Mouse (Mus musculus) hindbrain, embryonic 14.5 days (tissue): ENCODE data around the gene Fxyd1. TPM values are rescaled to one million over a fixed set of nuclear protein-coding genes. Genes with fewer than 3 reads are reported as not detected.
A peak's percentile ranks its signal among the peaks of the same experiment; 100 is the strongest.

Experiments
- ATAC-seq: fragments of 200-750 bp; cut with Nextera tagmentation; 2 replicates; pipeline ENCODE4 v1.8.0; 2017; ENCODE audit warnings: moderate number of reproducible peaks, mild to moderate bottlenecking, moderate TSS enrichment, moderate library complexity; ENCODE audit not compliant: low FRiP score
- DNase-seq: peaks from one replicate; pipeline ENCODE4 v3.0.0-alpha.2; 2015; ENCODE audit warnings: low spot score
- H3K27ac ChIP-seq: fragments of 300-500 bp; sonication (generic); 2 replicates; pipeline ENCODE4 v1.5.1; 2014; ENCODE audit warnings: mild to moderate bottlenecking, moderate library complexity
- H3K27me3 ChIP-seq: fragments of 300-500 bp; sonication (generic); 2 replicates; pipeline ENCODE4 v1.6.1; 2014; ENCODE audit warnings: mild to moderate bottlenecking, low read length, mixed read lengths; ENCODE audit not compliant: control insufficient read depth, insufficient read depth
- H3K36me3 ChIP-seq: fragments of 300-500 bp; sonication (generic); replicated peaks from 2 replicates; pipeline ENCODE4 v1.6.1; 2014; ENCODE audit not compliant: control insufficient read depth, insufficient read depth
- H3K4me1 ChIP-seq: fragments of 300-500 bp; sonication (generic); replicated peaks from 2 replicates; pipeline ENCODE4 v1.6.1; 2014; ENCODE audit warnings: antibody characterized with exemption, low read length, mixed read lengths; ENCODE audit not compliant: control insufficient read depth, insufficient read depth
- H3K4me2 ChIP-seq: fragments of 300-500 bp; sonication (generic); replicated peaks from 2 replicates; pipeline ENCODE4 v1.6.1; 2014; ENCODE audit warnings: mild to moderate bottlenecking, moderate library complexity
- H3K4me3 ChIP-seq: fragments of 300-500 bp; sonication (generic); replicated peaks from 2 replicates; pipeline ENCODE4 v1.5.1; 2014; ENCODE audit warnings: mild to moderate bottlenecking, low read length
- H3K9ac ChIP-seq: fragments of 300-500 bp; sonication (generic); 2 replicates; pipeline ENCODE4 v1.6.1; 2014
- H3K9me3 ChIP-seq: fragments of 300-500 bp; sonication (generic); 2 replicates; pipeline ENCODE4 v1.6.1; 2016; ENCODE audit warnings: low read length; ENCODE audit not compliant: control insufficient read depth
- WGBS: fragments of 180-500 bp; shearing (Covaris S2); extraction: QIAGEN DNeasy Blood & Tissue Kit; methylation state at CpG from one replicate; pipeline ENCODE4 v1.1.7; 2014; 5-methylcytosine and 5-hydroxymethylcytosine counted together
- polyA plus RNA-seq: library from polyadenylated mRNA; unstranded; fragments of >200 nt; fragmentation: Nextera tagmentation; extraction: Ambion mirVana; gene quantifications from 2 replicates; pipeline ENCODE4 v1.2.1, GENCODE M21; 2014

The Fxyd1 gene
- polyA plus RNA-seq, 1 experiment from 2014 or later: 59.0 TPM

DNA sequence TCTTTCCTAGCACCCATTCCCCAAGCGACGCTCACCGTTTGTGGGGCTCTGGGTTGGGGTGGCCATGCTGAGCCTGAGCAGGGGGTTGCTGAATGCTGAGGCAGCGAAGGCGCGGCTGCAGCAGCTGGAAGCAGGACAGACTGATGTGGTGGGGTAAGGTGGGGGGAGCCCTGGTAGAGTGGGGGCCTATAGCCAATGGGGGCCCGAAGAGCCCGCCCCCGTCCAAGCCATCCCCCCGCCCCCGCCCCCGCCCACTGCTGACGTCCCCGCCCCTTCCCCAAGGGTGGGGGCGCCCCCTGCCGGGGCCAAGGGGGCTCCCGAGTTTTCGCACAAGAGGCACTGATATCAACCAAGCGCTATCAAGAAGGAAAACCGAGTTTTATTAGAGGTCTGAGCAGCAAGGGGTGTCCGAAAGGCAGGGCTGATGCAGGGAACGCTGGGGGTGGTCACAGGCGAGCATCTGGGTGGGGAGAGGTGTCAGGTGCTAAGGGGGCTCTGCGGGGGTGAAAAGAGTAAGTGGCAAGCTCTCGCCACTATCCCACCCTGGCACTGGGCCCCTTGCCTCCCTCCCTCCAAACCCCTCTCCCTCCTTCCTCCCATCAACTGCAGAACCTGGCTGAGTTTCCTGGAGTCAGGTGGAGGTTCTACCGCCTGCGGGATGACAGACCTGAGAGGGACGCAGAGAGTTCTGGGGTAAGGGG, 5.5 kb downstream of the Fxyd1 start, which contains the start of gene Fxyd7:
TSS of gene Fxyd7 (minus strand) at position 147 of the 701 bp plus-strand sequence.
- H3K4me1 ChIP-seq: peaks cover 38% of the 10 kb centered on the region
- H3K4me3 ChIP-seq: peak within 1 kb of the TSS; percentile 40
- peak within 1 kb of the TSS; percentile 56 for H3K4me2 ChIP-seq
- H3K9me3 ChIP-seq: no peaks in the 10 kb centered on the region
- H3K27ac ChIP-seq: peak within 1 kb of the TSS; percentile 54; the same call in 1 of the 2 replicates
- peak within 1 kb of the TSS; percentile 62 for H3K9ac ChIP-seq
- 1% methylated on average over 27 of the region's 28 CpGs for WGBS
- H3K36me3 ChIP-seq: no peaks in the 10 kb centered on the region
- DNase-seq (no peak), ATAC-seq (0 out of 2 replicates have a peak, but pooled peaks have one; percentile 21)
- H3K27me3 ChIP-seq: peaks cover 37% of the 10 kb centered on the region

DNA sequence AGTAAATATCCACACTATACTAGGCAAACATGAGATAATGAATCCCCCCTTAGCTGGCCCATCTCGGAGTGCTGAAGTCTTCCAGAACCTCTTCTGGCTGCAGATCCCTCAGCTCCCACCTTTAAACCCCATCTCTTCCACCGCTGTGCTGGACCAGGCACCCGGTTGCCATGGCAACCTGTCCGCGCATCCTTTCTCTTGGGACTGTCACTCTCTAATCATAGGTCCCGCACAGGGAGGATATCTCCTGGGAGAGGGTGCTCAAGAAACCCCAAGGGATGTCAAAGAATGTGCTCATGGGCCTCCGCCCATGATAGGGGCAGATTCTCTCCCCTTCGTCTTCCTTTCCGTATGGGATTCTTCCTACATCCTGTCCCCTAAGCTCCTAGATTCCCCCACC, 6.1 kb downstream of the Fxyd1 start:
- Histone ChIP-seq H3K4me2 (peak overlapping the region; percentile 56), H3K9me3 (no peaks in the 10 kb centered on the region), H3K27me3 (peaks cover 37% of the 10 kb centered on the region), H3K27ac (no peak overlapping the region), H3K4me3 (peak overlapping the region; percentile 40), H3K9ac (peak overlapping the region; percentile 62), H3K4me1 (peaks cover 38% of the 10 kb centered on the region), H3K36me3 (no peaks in the 10 kb centered on the region)
- ATAC-seq (no peak), DNase-seq (peak; percentile 61)
- WGBS: 2% methylated on average over 9 of the region's 9 CpGs

DNA sequence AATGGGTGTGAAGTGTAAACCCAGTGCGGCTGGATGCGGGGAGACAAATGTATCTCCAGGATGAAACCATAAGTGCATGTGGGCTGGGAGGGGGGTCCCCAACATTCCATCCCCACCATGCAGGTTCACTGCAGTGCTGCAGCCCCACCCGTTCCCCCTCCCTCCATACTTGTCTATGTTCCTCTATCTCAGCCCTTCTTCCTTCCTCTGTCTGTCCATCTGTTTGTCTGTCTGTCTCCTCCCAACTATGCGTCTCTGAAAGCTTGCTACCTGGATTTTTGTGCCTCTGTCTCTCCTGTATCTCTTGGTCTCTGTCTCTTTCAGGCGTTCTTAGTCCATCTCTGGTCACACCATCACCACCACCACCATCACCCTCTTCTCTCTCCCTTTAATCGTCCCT, 6.5 kb downstream of the Fxyd1 start:
- ATAC-seq: no peak
- no peaks in the 10 kb centered on the region for H3K9me3 ChIP-seq
- no peaks in the 10 kb centered on the region for H3K36me3 ChIP-seq
- WGBS: 4% methylated on average over 6 of the region's 6 CpGs
- peak overlapping the region; percentile 54; the same call in 1 of the 2 replicates for H3K27ac ChIP-seq
- H3K27me3 ChIP-seq: peaks cover 39% of the 10 kb centered on the region
- peaks cover 38% of the 10 kb centered on the region for H3K4me1 ChIP-seq
- DNase-seq: no peak
- H3K9ac ChIP-seq: peak overlapping the region; percentile 62
- H3K4me3 ChIP-seq: peak overlapping the region; percentile 40
- peak overlapping the region; percentile 56 for H3K4me2 ChIP-seq

DNA sequence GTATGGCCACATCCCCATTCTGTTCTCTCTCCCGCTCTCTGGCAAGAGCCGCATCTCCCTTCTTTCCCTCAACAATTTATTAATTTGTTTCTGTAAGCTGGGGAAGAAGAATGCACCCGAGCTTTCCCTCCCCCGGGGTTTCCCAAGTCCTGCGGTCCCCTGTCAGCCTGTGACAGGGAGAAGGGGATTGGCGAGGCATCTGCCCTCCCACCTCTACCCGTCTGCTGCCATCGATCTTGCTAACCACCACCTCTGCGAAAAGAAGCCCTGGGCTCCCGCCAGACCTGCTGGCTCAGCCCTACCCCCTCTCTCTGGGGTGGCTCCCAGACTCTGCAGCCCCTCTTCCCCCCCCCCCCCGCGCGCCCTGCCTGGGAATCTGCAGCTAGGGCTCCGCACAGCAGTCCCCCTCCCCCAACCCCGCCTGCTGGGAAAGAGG, 7.1 kb downstream of the Fxyd1 start:
- H3K27me3 ChIP-seq: peaks cover 45% of the 10 kb centered on the region
- 2% methylated on average over 12 of the region's 15 CpGs for WGBS

DNA sequence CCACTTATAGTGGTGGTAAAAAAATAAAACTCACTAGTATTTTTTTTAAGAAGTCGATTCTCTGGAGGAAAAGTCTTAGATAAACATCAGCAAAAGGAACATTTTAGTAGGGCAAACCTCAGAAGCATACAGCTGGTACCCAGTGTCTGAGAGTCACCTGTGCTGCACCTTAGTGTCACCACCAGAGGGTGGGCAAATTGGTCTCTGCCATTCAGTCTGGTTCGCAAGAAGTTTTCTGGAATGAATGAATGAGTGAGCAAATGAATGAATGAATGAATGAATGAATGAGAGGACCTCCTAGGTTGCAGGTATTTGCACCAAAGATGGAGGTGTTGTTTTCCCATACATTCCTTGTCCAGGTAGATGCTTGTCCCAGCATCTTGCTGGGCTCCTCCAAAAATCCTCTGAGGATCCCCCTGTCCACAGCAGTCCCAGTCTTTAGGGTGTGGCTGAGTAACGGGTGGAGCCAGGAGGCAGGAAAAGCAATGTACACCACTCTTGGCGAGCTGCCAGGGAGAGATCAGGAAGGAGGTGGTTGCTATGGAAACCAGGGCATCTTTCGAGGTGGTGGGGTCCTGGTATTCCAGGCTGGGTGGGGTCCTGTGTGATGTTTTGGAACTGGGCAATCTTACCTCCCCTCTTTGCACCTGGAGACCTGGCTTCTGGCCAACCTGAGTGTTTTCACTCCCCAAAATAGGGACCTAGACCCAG, 7.7 kb downstream of the Fxyd1 start:
- WGBS: 20% methylated on average over 5 of the region's 5 CpGs
- ATAC-seq (peak; percentile 7; the same call in 1 of the 2 replicates), DNase-seq (peak; percentile 76)
- H3K4me3 ChIP-seq: peak overlapping the region; percentile 40
- H3K9me3 ChIP-seq: no peaks in the 10 kb centered on the region
- H3K4me1 ChIP-seq: peaks cover 38% of the 10 kb centered on the region
- peak overlapping the region; percentile 62 for H3K9ac ChIP-seq
- H3K36me3 ChIP-seq: no peaks in the 10 kb centered on the region
- peak overlapping the region; percentile 54 for H3K27ac ChIP-seq
- H3K4me2 ChIP-seq: peak overlapping the region; percentile 56
- H3K27me3 ChIP-seq: peaks cover 45% of the 10 kb centered on the region

More for the DNA sequence above, 7.1 kb downstream of the Fxyd1 start:
- peaks cover 38% of the 10 kb centered on the region for H3K4me1 ChIP-seq
- DNase-seq (no peak), ATAC-seq (peak; percentile 61)
- no peaks in the 10 kb centered on the region for H3K36me3 ChIP-seq
- peak overlapping the region; percentile 40 for H3K4me3 ChIP-seq
- H3K9me3 ChIP-seq: no peaks in the 10 kb centered on the region
- H3K4me2 ChIP-seq: peak overlapping the region; percentile 56
- H3K27ac ChIP-seq: peak overlapping the region; percentile 54
- H3K9ac ChIP-seq: peak overlapping the region; percentile 62

DNA sequence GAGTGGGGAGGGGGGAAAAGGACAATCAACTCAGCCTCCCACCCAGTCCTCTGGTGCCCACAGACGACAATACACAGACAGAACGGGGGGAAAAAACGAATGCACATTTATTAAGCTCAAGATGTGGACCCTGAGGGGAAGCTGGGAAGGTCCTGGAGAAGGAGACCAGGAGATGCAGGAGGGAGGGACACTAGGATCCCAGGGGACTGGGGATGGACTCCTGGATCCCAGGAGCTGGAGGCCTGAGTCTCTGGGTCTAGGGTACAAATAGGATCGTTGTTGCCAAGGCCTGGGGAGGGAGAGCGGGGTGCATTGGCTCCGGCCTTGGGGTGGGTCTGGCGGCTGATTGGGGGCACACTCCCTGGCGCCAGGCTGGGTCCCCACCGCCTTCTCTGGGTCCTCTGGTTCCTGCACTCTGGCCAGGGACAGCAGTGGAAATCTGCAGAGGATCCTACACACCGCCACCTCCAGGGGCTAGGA, 14.5 kb downstream of the Fxyd1 start, which contains the start of gene Fxyd5:
TSS of gene Fxyd5 (minus strand) at position 51 of the 480 bp plus-strand sequence.
- H3K4me1 ChIP-seq: no peaks in the 10 kb centered on the region
- DNase-seq: no peak
- H3K27ac ChIP-seq: no peak within 1 kb of the TSS
- H3K27me3 ChIP-seq: peaks cover 49% of the 10 kb centered on the region
- H3K9ac ChIP-seq: no peak within 1 kb of the TSS
- H3K36me3 ChIP-seq: no peaks in the 10 kb centered on the region
- WGBS: 39% methylated on average over 10 of the region's 10 CpGs
- H3K4me3 ChIP-seq: no peak within 1 kb of the TSS
- no peaks in the 10 kb centered on the region for H3K9me3 ChIP-seq
- H3K4me2 ChIP-seq: peak within 1 kb of the TSS; percentile 32
- ATAC-seq: no peak

DNA sequence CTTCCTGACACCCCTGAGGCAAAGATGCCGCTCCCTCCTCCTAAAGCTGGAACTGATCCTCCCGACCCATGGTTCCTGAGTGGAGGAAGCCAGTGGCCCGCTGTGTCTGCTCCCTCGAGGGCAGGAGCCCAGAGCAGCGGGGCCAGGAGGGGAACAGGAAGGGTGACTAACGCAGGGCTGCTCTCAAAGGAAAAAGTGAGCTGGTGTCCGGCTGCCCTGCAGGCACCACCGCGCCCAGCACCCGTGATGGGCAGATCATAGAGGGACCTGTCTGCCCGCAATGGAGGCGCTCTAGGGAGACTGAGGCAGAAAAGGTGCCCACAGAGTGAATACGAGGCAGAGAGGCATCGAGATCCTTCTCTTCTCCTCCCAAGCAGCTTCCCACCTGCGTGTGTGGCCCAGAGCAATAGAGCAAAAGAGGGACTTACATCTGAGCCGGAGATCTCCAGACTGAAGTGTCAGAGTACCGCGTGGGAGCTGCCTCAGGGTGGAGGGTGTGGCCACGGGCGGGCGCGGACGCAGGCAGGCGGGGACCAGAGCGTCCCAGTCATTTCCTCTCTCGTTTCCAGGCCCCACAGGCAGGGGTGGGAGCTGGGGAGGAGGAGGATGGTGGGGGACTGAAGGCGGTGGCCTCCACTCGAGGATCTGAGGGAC, 15.2 kb downstream of the Fxyd1 start:
- no peak overlapping the region for H3K9ac ChIP-seq
- 3% methylated on average over 28 of the region's 28 CpGs for whole genome bisulfite sequencing
- H3K27me3 ChIP-seq: peaks cover 49% of the 10 kb centered on the region
- H3K4me1 ChIP-seq: no peaks in the 10 kb centered on the region
- no peaks in the 10 kb centered on the region for H3K36me3 ChIP-seq
- DNase-seq: no peak
- H3K27ac ChIP-seq: no peak overlapping the region
- H3K4me3 ChIP-seq: no peak overlapping the region
- H3K4me2 ChIP-seq: peak overlapping the region; percentile 32
- no peaks in the 10 kb centered on the region for H3K9me3 ChIP-seq
- no peak for ATAC-seq

DNA sequence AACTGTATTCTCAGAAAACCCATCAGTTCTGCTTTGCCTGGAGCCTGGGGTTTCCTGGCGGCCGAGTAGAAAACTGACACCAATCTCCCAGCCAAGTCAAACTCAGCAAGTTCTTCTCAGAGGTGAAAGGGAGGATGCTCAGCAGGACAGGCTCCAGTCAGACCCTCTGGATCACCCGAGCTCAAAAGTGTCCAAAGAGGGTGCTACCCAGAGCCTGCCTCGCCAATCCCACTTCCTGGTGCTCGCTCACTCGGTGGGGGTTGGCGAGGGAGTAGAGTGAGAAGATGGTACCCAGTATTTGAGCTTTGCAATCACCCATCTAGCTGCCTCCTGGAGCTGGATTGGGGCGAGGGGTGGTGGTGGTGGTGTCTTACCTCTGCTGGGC, 16.0 kb downstream of the Fxyd1 start:
- H3K4me1 ChIP-seq: no peaks in the 10 kb centered on the region
- no peak for DNase-seq
- H3K4me3 ChIP-seq: no peak overlapping the region
- no peak for ATAC-seq
- no peaks in the 10 kb centered on the region for H3K36me3 ChIP-seq
- no peak overlapping the region for H3K27ac ChIP-seq
- H3K27me3 ChIP-seq: peaks cover 49% of the 10 kb centered on the region
- H3K4me2 ChIP-seq: no peak overlapping the region
- WGBS: 33% methylated on average over 8 of the region's 8 CpGs
- H3K9ac ChIP-seq: no peak overlapping the region
- H3K9me3 ChIP-seq: no peaks in the 10 kb centered on the region
